Mouse (Mus musculus): ENCODE results near the gene Rbm20. TPM values are rescaled to one million over a fixed set of nuclear protein-coding genes. Genes with fewer than 3 reads are reported as not detected.
"Not testable (repeated sequence)": the region's sequence is repeated elsewhere in the genome, so short reads cannot be mapped to it uniquely, and the experiment has no call there.

The Rbm20 gene
- polyA plus RNA-seq, 1 experiment from 2014 or later = 5.1 TPM

GRCm38 (mm10) chr19:53653624-53654467 is 23.3 kb upstream of the Rbm20 start:
- Histone ChIP-seq H3K4me3 (replicated peaks) (no peak overlapping the region; the same call in 1 of the 2 replicates), H3K27me3 (peaks cover 43% of the 10 kb centered on the region), H3K27ac (peak overlapping the region; percentile 75), H3K9me3 (no peaks in the 10 kb centered on the region), H3K4me1 (replicated peaks) (peaks cover 40% of the 10 kb centered on the region), H3K36me3 (peaks cover 7% of the 10 kb centered on the region; the same call in 1 of the 2 replicates), H3K4me2 (peak overlapping the region; percentile 50), H3K9ac (replicated peaks) (0 out of 2 replicates have a peak overlapping the region, but pooled peaks have one; percentile 18)
- WGBS = 23% methylated on average over 20 of the region's 20 CpGs
- peak; percentile 80 for ATAC-seq (ENCODE audit: insufficient number of reproducible peaks, insufficient read depth, low FRiP score, low TSS enrichment, low read depth)

DNA sequence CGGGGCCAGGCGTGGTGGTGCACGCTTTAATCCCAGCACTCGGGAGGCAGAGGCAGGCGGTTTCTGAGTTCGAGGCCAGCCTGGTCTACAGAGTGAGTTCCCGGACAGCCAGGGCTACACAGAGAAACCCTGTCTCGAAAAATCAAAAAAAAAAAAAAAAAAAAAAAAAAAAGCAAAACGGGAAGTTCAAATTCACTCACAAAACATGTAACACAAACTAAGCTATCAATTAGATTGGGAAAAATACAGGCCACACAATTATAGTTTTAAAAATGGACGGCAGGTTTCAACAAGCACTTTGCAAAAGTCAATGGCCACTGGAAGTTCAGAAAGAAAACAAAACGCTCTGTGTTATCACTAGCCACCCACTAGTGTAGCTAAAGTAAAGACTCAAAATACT is 20.7 kb upstream of the Rbm20 start:
- peaks cover 52% of the 10 kb centered on the region for H3K27me3 ChIP-seq
- H3K9ac ChIP-seq (replicated peaks); H3K27ac ChIP-seq; ATAC-seq (ENCODE audit: insufficient number of reproducible peaks, insufficient read depth, low FRiP score, low TSS enrichment, low read depth); H3K36me3 ChIP-seq; H3K4me3 ChIP-seq (replicated peaks); H3K9me3 ChIP-seq; H3K4me2 ChIP-seq: not testable (repeated sequence)
- peaks cover 28% of the 10 kb centered on the region for H3K4me1 ChIP-seq (replicated peaks)
- 94% methylated on average over 11 of the region's 11 CpGs for WGBS

DNA sequence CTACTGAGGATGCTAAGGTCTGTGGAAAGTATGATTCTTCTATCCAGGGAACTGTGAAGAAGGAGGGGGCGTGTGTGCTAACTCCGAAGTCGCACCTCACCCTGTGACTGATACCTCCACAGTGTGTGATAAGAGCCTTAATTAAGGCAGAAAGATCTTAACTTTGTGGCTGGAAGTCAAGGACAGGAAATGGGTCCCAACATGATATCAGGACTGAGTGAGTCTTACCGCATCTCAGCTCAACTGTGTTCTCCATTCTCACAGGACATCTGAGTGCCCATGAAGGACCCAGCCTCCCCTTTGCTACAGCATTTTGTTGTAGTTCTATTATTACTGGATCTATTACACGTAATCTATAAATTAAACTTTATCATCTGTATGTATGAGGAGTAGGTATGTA is 19.7 kb upstream of the Rbm20 start:
- Histone ChIP-seq H3K9ac (replicated peaks) (no peak overlapping the region), H3K4me3 (replicated peaks) (no peak overlapping the region), H3K27ac (no peak overlapping the region), H3K4me2 (no peak overlapping the region), H3K9me3 (no peaks in the 10 kb centered on the region), H3K4me1 (replicated peaks) (peaks cover 25% of the 10 kb centered on the region), H3K36me3 (no peaks in the 10 kb centered on the region), H3K27me3 (peaks cover 48% of the 10 kb centered on the region)
- WGBS = 84% methylated on average over 5 of the region's 5 CpGs
- ATAC-seq (ENCODE audit: insufficient number of reproducible peaks, insufficient read depth, low FRiP score, low TSS enrichment, low read depth) = no peak

DNA sequence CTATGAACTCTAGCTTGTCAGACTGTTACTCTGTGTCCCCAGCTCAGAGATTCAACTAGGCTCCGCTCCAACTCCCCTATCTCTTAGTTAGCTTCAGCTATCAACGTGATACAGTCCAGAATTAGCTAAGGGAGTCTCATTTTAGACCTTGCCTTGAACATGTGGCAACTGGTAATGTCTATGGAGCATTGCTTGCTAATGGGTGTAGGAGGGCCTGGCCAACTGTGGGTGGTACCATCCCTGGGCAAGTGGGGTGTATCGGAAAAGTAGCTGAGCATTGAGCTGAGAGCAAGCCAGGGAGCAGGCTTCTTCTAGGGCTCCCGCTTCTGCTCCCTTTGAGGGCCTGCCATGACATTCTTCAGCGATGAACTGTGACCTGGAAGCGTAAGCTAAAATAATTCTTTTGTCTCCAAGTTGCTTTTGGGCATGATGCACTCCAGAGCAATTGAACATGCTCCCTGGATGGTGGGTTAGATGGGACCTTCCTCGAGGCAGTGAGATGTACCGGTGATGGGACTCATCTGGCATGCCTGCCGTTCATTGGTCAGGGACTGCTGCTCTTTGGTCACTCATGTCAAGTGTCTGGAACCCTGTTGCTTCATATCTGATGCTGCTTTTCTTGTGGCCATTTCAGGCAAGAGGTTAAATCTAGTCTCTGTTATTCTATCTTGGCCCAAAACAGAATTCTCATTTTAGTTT is 16.2 kb upstream of the Rbm20 start:
- Histone ChIP-seq H3K36me3 (no peaks in the 10 kb centered on the region), H3K4me1 (replicated peaks) (no peaks in the 10 kb centered on the region), H3K27ac (no peak overlapping the region), H3K9ac (replicated peaks) (no peak overlapping the region), H3K4me3 (replicated peaks) (no peak overlapping the region), H3K4me2 (no peak overlapping the region), H3K9me3 (no peaks in the 10 kb centered on the region), H3K27me3 (peaks cover 39% of the 10 kb centered on the region)
- no peak for ATAC-seq (ENCODE audit: insufficient number of reproducible peaks, insufficient read depth, low FRiP score, low TSS enrichment, low read depth)
- 85% methylated on average over 9 of the region's 9 CpGs for WGBS

- H3K4me1 ChIP-seq (replicated peaks) = peaks cover 4% of the 10 kb centered on the region
- H3K9ac ChIP-seq (replicated peaks) = no peak overlapping the region
- H3K9me3 ChIP-seq = no peaks in the 10 kb centered on the region
- peaks cover 43% of the 10 kb centered on the region for H3K27me3 ChIP-seq
- WGBS = 58% methylated on average over 14 of the region's 14 CpGs
- no peak overlapping the region for H3K4me2 ChIP-seq
- no peaks in the 10 kb centered on the region for H3K36me3 ChIP-seq
- no peak overlapping the region for H3K27ac ChIP-seq
- ATAC-seq (ENCODE audit: insufficient number of reproducible peaks, insufficient read depth, low FRiP score, low TSS enrichment, low read depth) = no peak; the same call in 1 of the 2 replicates
- no peak overlapping the region for H3K4me3 ChIP-seq (replicated peaks)
Observed at GRCm38 (mm10) chr19:53661938-53662722, 15.0 kb upstream of the Rbm20 start.

GRCm38 (mm10) chr19:53664831-53665230 is 12.3 kb upstream of the Rbm20 start:
- H3K36me3 ChIP-seq = no peaks in the 10 kb centered on the region
- H3K27me3 ChIP-seq = peaks cover 29% of the 10 kb centered on the region
- no peak overlapping the region for H3K27ac ChIP-seq
- WGBS = 92% methylated on average over 9 of the region's 9 CpGs
- H3K9me3 ChIP-seq = no peaks in the 10 kb centered on the region
- H3K4me3 ChIP-seq (replicated peaks) = no peak overlapping the region
- no peak for ATAC-seq (ENCODE audit: insufficient number of reproducible peaks, insufficient read depth, low FRiP score, low TSS enrichment, low read depth)
- peaks cover 4% of the 10 kb centered on the region for H3K4me1 ChIP-seq (replicated peaks)
- no peak overlapping the region for H3K4me2 ChIP-seq
- no peak overlapping the region for H3K9ac ChIP-seq (replicated peaks)

DNA sequence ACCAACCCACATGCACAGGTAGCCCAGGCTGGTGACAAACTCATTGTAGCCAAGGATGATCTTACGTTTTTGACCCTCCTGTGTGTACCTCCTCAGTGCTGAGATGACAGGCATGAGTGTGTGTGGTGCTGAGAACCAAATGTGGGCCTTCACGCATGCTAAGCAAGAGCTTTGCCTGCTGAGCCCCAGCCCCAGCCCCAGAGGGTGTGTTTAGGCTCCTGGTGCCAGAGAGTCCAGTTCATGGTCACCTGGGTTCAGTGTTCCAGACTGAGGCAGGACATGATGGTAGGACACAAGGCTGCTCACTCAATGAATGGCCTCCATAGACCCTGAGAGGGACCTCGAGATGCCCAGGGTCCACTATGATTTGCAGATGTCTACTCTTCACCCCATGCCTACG is 11.7 kb upstream of the Rbm20 start:
- Histone ChIP-seq H3K27me3 (peaks cover 29% of the 10 kb centered on the region), H3K9me3 (no peaks in the 10 kb centered on the region), H3K9ac (replicated peaks) (no peak overlapping the region), H3K4me1 (replicated peaks) (peaks cover 7% of the 10 kb centered on the region), H3K4me2 (no peak overlapping the region), H3K4me3 (replicated peaks) (no peak overlapping the region), H3K27ac (no peak overlapping the region), H3K36me3 (no peaks in the 10 kb centered on the region)
- WGBS = 83% methylated on average over 4 of the region's 4 CpGs
- ATAC-seq (ENCODE audit: insufficient number of reproducible peaks, insufficient read depth, low FRiP score, low TSS enrichment, low read depth) = no peak

- Histone ChIP-seq H3K36me3 (no peaks in the 10 kb centered on the region), H3K4me2 (no peak overlapping the region), H3K4me3 (replicated peaks) (no peak overlapping the region), H3K9ac (replicated peaks) (no peak overlapping the region), H3K27ac (no peak overlapping the region), H3K27me3 (peaks cover 33% of the 10 kb centered on the region), H3K9me3 (no peaks in the 10 kb centered on the region), H3K4me1 (replicated peaks) (peaks cover 15% of the 10 kb centered on the region)
- ATAC-seq (ENCODE audit: insufficient number of reproducible peaks, insufficient read depth, low FRiP score, low TSS enrichment, low read depth) = no peak
- 9% methylated on average over 8 of the region's 8 CpGs for WGBS
Observed at GRCm38 (mm10) chr19:53666708-53667107, 10.4 kb upstream of the Rbm20 start.

GRCm38 (mm10) chr19:53668821-53669220 is 8.3 kb upstream of the Rbm20 start:
- no peak overlapping the region for H3K9ac ChIP-seq (replicated peaks)
- H3K27ac ChIP-seq = no peak overlapping the region
- H3K4me3 ChIP-seq (replicated peaks) = no peak overlapping the region
- peaks cover 44% of the 10 kb centered on the region for H3K27me3 ChIP-seq
- no peak for ATAC-seq (ENCODE audit: insufficient number of reproducible peaks, insufficient read depth, low FRiP score, low TSS enrichment, low read depth)
- WGBS = 91% methylated on average over 7 of the region's 7 CpGs
- H3K4me1 ChIP-seq (replicated peaks) = peaks cover 15% of the 10 kb centered on the region
- no peaks in the 10 kb centered on the region for H3K36me3 ChIP-seq
- no peak overlapping the region for H3K4me2 ChIP-seq
- no peaks in the 10 kb centered on the region for H3K9me3 ChIP-seq

- Histone ChIP-seq H3K36me3 (no peaks in the 10 kb centered on the region), H3K4me1 (replicated peaks) (peaks cover 15% of the 10 kb centered on the region), H3K4me2 (no peak overlapping the region), H3K4me3 (replicated peaks) (no peak overlapping the region), H3K9ac (replicated peaks) (no peak overlapping the region), H3K9me3 (no peaks in the 10 kb centered on the region), H3K27me3 (peaks cover 63% of the 10 kb centered on the region), H3K27ac (no peak overlapping the region)
- ATAC-seq (ENCODE audit: insufficient number of reproducible peaks, insufficient read depth, low FRiP score, low TSS enrichment, low read depth) = no peak; the same call in 1 of the 2 replicates
- WGBS = 19% methylated on average over 12 of the region's 12 CpGs
Observed at GRCm38 (mm10) chr19:53670625-53671141, 6.4 kb upstream of the Rbm20 start.

DNA sequence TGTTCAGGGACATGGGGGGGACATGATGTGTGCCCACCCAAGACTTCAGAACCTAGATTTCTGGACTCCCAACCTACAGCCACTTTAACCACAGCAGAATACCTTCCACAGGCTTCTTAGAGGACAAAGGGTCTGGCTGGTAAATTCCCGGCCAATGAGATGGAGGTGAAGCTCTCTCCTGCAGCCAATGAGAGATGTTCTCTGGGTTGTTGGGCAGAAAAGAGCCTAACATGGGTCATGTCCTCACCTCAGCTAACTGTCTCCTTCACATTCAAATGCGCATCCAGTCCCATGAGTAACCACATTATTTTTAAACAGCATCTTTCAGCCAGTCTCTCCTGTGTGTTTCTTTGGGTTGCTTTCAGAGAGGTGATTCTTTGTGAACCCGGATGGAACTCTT is 5.7 kb upstream of the Rbm20 start:
- H3K4me2 ChIP-seq = no peak overlapping the region
- 59% methylated on average over 3 of the region's 3 CpGs for WGBS
- peaks cover 18% of the 10 kb centered on the region for H3K4me1 ChIP-seq (replicated peaks)
- H3K4me3 ChIP-seq (replicated peaks) = no peak overlapping the region
- ATAC-seq (ENCODE audit: insufficient number of reproducible peaks, insufficient read depth, low FRiP score, low TSS enrichment, low read depth) = no peak
- peaks cover 70% of the 10 kb centered on the region for H3K27me3 ChIP-seq
- H3K27ac ChIP-seq = no peak overlapping the region
- H3K9me3 ChIP-seq = no peaks in the 10 kb centered on the region
- H3K36me3 ChIP-seq = no peaks in the 10 kb centered on the region
- H3K9ac ChIP-seq (replicated peaks) = no peak overlapping the region

Data from limb, embryonic 12.5 days (tissue).